Mouse (Mus musculus): ENCODE results near the gene Sh3bp1. TPM values are rescaled to one million over a fixed set of nuclear protein-coding genes. Genes with fewer than 3 reads are reported as not detected.
A peak's percentile ranks its signal among the peaks of the same experiment; 100 is the strongest.

Sh3bp1 gene
- polyA plus RNA-seq, 1 experiment from 2014 or later, result 2.7 TPM

GRCm38 (mm10) chr15:78892440-78892839 is 7.1 kb upstream of the Sh3bp1 start:
- Histone ChIP-seq H3K27me3 (ENCODE audit: control insufficient read depth, insufficient read depth, low read depth, low read length) (no peaks in the 10 kb centered on the region), H3K9me3 (replicated peaks; ENCODE audit: control insufficient read depth, low read length, poor library complexity, severe bottlenecking) (no peaks in the 10 kb centered on the region), H3K4me1 (ENCODE audit: control insufficient read depth, insufficient read depth, low read length) (no peaks in the 10 kb centered on the region), H3K4me3 (ENCODE audit: low read depth, low read length) (no peak overlapping the region), H3K9ac (ENCODE audit: low read depth, low read length) (no peak overlapping the region), H3K27ac (ENCODE audit: low read length) (no peak overlapping the region), H3K36me3 (ENCODE audit: control insufficient read depth, insufficient read depth, low read length) (peaks cover 22% of the 10 kb centered on the region), H3K4me2 (ENCODE audit: low read length) (no peak overlapping the region)
- WGBS, result 70% methylated on average over 7 of the region's 7 CpGs
- ATAC-seq, result no peak

DNA sequence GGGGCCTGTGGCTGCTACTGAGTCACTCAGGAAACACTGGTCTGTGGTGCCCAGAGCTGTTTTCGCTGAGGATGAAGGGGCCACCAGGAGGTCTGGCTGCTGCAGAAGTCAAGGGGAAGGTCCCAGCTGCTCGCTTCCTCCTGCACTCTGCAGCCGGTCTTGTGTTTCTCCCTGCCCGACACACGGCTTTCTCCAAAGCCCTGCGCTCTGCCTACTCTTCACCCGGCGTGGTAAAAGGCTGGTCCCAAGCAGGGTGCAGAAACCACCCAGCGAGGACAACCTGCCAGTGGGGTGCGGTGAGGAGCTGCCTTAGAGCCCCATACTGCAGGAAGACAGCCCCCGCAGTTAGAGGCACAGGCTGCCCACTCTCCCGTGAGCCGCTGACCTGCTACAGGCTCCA is 4.8 kb upstream of the Sh3bp1 start:
- H3K27ac ChIP-seq (ENCODE audit: low read length), result no peak overlapping the region
- peaks cover 8% of the 10 kb centered on the region for H3K27me3 ChIP-seq (ENCODE audit: control insufficient read depth, insufficient read depth, low read depth, low read length)
- H3K9me3 ChIP-seq (replicated peaks; ENCODE audit: control insufficient read depth, low read length, poor library complexity, severe bottlenecking), result no peaks in the 10 kb centered on the region
- no peak overlapping the region for H3K4me3 ChIP-seq (ENCODE audit: low read depth, low read length)
- no peak overlapping the region for H3K4me2 ChIP-seq (ENCODE audit: low read length)
- peaks cover 16% of the 10 kb centered on the region for H3K36me3 ChIP-seq (ENCODE audit: control insufficient read depth, insufficient read depth, low read length)
- H3K9ac ChIP-seq (ENCODE audit: low read depth, low read length), result no peak overlapping the region
- H3K4me1 ChIP-seq (ENCODE audit: control insufficient read depth, insufficient read depth, low read length), result peaks cover 5% of the 10 kb centered on the region
- WGBS, result 74% methylated on average over 13 of the region's 13 CpGs
- no peak for ATAC-seq

- 95% methylated on average over 2 of the region's 2 CpGs for WGBS
Measured at GRCm38 (mm10) chr15:78895741-78896140, 3.8 kb upstream of the Sh3bp1 start.

DNA sequence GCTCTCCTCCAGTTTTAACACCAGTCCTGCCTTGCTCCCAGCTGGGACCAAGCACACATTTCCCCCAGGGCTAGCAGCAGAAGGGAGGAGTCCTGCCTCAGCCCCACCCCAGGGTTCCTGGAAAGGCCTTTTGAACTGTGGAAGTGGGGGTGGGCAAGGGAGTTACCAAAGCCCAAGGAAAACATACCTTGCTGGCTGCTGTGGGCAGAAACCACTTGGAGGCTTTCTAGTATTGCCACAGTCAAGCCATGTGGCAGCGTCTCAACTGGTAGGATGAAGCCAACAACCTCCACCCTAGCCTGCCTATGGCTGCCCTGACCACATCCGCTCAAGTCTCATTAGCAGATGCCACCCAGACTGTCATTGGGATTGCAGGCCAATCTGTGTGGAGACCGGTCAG is 3.4 kb upstream of the Sh3bp1 start:
- 74% methylated on average over 3 of the region's 3 CpGs for WGBS
- Histone ChIP-seq H3K4me3 (ENCODE audit: low read depth, low read length) (no peak overlapping the region), H3K36me3 (ENCODE audit: control insufficient read depth, insufficient read depth, low read length) (peaks cover 15% of the 10 kb centered on the region), H3K9me3 (replicated peaks; ENCODE audit: control insufficient read depth, low read length, poor library complexity, severe bottlenecking) (no peaks in the 10 kb centered on the region), H3K4me2 (ENCODE audit: low read length) (no peak overlapping the region), H3K27me3 (ENCODE audit: control insufficient read depth, insufficient read depth, low read depth, low read length) (peaks cover 10% of the 10 kb centered on the region), H3K4me1 (ENCODE audit: control insufficient read depth, insufficient read depth, low read length) (peaks cover 10% of the 10 kb centered on the region), H3K9ac (ENCODE audit: low read depth, low read length) (no peak overlapping the region), H3K27ac (ENCODE audit: low read length) (no peak overlapping the region)
- ATAC-seq, result no peak

More at GRCm38 (mm10) chr15:78895741-78896140, 3.8 kb upstream of the Sh3bp1 start:
- Histone ChIP-seq H3K36me3 (ENCODE audit: control insufficient read depth, insufficient read depth, low read length) (peaks cover 15% of the 10 kb centered on the region), H3K9me3 (replicated peaks; ENCODE audit: control insufficient read depth, low read length, poor library complexity, severe bottlenecking) (no peaks in the 10 kb centered on the region), H3K4me1 (ENCODE audit: control insufficient read depth, insufficient read depth, low read length) (peaks cover 10% of the 10 kb centered on the region), H3K9ac (ENCODE audit: low read depth, low read length) (no peak overlapping the region), H3K4me3 (ENCODE audit: low read depth, low read length) (no peak overlapping the region), H3K27me3 (ENCODE audit: control insufficient read depth, insufficient read depth, low read depth, low read length) (peaks cover 10% of the 10 kb centered on the region), H3K27ac (ENCODE audit: low read length) (no peak overlapping the region), H3K4me2 (ENCODE audit: low read length) (no peak overlapping the region)
- ATAC-seq, result no peak

GRCm38 (mm10) chr15:78897488-78897887 is 2.1 kb upstream of the Sh3bp1 start:
- no peak overlapping the region for H3K4me2 ChIP-seq (ENCODE audit: low read length)
- ATAC-seq, result no peak
- peaks cover 10% of the 10 kb centered on the region for H3K27me3 ChIP-seq (ENCODE audit: control insufficient read depth, insufficient read depth, low read depth, low read length)
- peaks cover 3% of the 10 kb centered on the region; the same call in 1 of the 2 replicates for H3K36me3 ChIP-seq (ENCODE audit: control insufficient read depth, insufficient read depth, low read length)
- H3K9me3 ChIP-seq (replicated peaks; ENCODE audit: control insufficient read depth, low read length, poor library complexity, severe bottlenecking), result no peaks in the 10 kb centered on the region
- no peak overlapping the region for H3K9ac ChIP-seq (ENCODE audit: low read depth, low read length)
- H3K27ac ChIP-seq (ENCODE audit: low read length), result no peak overlapping the region
- 83% methylated on average over 4 of the region's 4 CpGs for WGBS
- no peak overlapping the region for H3K4me3 ChIP-seq (ENCODE audit: low read depth, low read length)
- peaks cover 13% of the 10 kb centered on the region for H3K4me1 ChIP-seq (ENCODE audit: control insufficient read depth, insufficient read depth, low read length)

DNA sequence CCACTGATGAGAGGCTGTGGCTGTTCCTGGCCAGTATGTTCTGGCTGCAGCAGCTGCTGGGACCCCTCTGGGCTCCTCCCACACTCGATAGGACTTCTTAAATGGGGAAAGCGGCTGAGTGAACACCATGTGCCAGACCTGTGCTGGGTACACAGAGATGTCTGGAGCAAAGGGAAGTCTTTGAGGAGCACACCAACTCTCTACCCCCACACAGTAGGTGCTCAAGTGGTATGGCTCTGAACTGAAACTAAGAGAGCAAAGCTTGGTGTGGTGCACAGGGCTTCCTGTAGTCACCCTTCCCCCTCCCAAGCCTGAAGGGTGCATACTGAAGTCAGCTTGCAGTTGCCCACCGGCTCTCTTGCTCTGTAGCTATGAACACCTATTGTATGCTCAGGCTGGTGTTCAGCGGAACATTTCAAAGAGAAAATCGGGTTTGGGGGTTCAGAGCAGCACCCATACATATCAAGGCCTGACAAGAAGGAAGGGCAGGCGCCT is 1.0 kb upstream of the Sh3bp1 start:
- no peak for ATAC-seq
- WGBS, result 53% methylated on average over 6 of the region's 6 CpGs
- no peak overlapping the region for H3K27ac ChIP-seq (ENCODE audit: low read length)
- peaks cover 10% of the 10 kb centered on the region for H3K27me3 ChIP-seq (ENCODE audit: control insufficient read depth, insufficient read depth, low read depth, low read length)
- H3K4me1 ChIP-seq (ENCODE audit: control insufficient read depth, insufficient read depth, low read length), result peaks cover 13% of the 10 kb centered on the region
- H3K9ac ChIP-seq (ENCODE audit: low read depth, low read length), result no peak overlapping the region
- H3K36me3 ChIP-seq (ENCODE audit: control insufficient read depth, insufficient read depth, low read length), result 0 out of 2 replicates have a peak, but pooled peaks cover 2% of the 10 kb centered on the region
- H3K9me3 ChIP-seq (replicated peaks; ENCODE audit: control insufficient read depth, low read length, poor library complexity, severe bottlenecking), result no peaks in the 10 kb centered on the region
- no peak overlapping the region for H3K4me2 ChIP-seq (ENCODE audit: low read length)
- no peak overlapping the region for H3K4me3 ChIP-seq (ENCODE audit: low read depth, low read length)

DNA sequence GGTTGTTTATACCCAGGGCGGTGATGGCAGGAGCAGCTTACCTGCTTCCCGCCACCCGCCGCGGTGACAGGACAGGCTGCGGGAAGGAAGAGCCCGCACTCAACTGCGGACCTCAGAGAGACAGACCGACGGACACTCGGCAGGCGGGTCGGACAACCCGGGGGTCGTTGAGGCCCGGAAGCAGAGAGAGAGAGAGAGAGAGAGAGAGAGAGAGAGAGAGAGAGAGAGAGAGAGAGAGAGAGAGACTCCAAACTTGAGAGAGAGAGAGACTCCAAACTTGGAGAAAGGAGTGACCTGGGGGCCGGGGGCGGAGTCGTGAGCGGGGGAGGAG is 194 bp upstream of the Sh3bp1 start, which contains the start of gene Gm49510:
Gene Gm49510 (plus strand): TSS at position 259 of the 331 bp plus-strand sequence.
- no peaks in the 10 kb centered on the region for H3K9me3 ChIP-seq (replicated peaks; ENCODE audit: control insufficient read depth, low read length, poor library complexity, severe bottlenecking)
- H3K36me3 ChIP-seq (ENCODE audit: control insufficient read depth, insufficient read depth, low read length), result 0 out of 2 replicates have a peak, but pooled peaks cover 2% of the 10 kb centered on the region
- peak within 1 kb of the TSS; percentile 68 for H3K9ac ChIP-seq (ENCODE audit: low read depth, low read length)
- H3K4me3 ChIP-seq (ENCODE audit: low read depth, low read length), result peak within 1 kb of the TSS; percentile 53
- no peak for ATAC-seq
- peaks cover 13% of the 10 kb centered on the region for H3K4me1 ChIP-seq (ENCODE audit: control insufficient read depth, insufficient read depth, low read length)
- peaks cover 10% of the 10 kb centered on the region for H3K27me3 ChIP-seq (ENCODE audit: control insufficient read depth, insufficient read depth, low read depth, low read length)
- 7% methylated on average over 15 of the region's 20 CpGs for WGBS
- H3K4me2 ChIP-seq (ENCODE audit: low read length), result peak within 1 kb of the TSS; percentile 96
- H3K27ac ChIP-seq (ENCODE audit: low read length), result no peak within 1 kb of the TSS; the same call in 1 of the 2 replicates

DNA sequence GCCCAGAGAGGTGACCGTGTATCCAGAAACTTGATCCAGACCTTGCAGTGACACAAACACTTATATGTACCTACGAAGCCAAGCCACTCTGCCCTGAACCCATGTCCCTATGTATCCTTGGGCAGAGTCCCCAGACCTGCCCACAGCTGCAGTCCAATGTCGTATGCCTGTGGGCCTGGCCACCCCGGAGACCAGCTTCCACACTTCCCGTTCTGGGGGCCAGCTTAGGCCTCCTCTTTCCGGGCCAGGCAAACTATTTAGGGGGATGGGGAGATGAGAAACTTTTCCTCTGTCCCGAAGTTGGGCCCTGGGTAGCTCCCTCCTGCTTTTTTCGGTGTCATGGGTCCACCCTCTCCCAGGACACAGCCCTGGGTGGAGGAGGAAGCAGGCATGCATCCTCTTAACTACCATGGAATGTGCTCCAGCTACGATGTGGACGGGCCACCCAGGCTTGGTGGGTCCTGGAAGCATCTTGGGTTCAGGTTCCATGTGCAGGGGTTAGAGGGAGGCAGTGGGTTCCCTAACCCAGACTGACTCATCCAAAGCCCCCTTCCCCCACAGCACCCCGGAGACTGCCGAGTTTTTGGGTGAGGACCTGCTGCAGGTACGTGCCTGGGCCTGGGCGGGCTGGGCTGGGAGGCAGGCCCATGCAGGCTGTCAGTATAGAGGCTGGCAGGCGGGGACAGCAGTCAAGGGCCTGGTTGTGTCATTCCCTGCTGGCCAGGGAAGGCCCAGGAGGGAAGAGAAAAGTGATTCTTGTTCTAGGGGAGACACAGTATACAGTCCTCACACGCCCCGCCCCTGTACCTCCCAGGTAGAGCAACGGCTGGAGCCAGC is 1.2 kb downstream of the Sh3bp1 start:
- 26% methylated on average over 18 of the region's 18 CpGs for WGBS

DNA sequence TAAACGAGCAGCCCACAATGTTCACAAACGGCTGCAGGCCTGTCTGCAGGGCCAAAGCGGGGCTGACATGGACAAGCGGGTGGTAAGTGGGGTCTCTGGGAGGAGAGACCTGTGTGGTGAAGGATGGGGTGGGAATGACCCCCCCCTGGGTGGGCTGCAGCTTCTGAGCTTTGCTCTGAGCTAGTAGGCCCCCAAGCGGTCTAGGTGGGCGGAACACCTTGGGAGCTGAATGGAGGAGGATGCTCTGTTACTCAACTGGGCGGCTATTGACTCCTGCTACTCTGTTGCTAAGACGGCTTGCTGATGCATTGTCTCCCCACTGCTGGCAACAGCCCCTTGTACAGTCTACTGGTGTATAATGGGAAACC is 1.8 kb downstream of the Sh3bp1 start:
- no peak for ATAC-seq
- H3K4me1 ChIP-seq (ENCODE audit: control insufficient read depth, insufficient read depth, low read length), result peaks cover 13% of the 10 kb centered on the region
- no peaks in the 10 kb centered on the region for H3K36me3 ChIP-seq (ENCODE audit: control insufficient read depth, insufficient read depth, low read length)
- no peak overlapping the region for H3K27ac ChIP-seq (ENCODE audit: low read length)
- no peaks in the 10 kb centered on the region for H3K9me3 ChIP-seq (replicated peaks; ENCODE audit: control insufficient read depth, low read length, poor library complexity, severe bottlenecking)
- no peak overlapping the region for H3K4me2 ChIP-seq (ENCODE audit: low read length)
- peaks cover 10% of the 10 kb centered on the region for H3K27me3 ChIP-seq (ENCODE audit: control insufficient read depth, insufficient read depth, low read depth, low read length)
- 42% methylated on average over 8 of the region's 8 CpGs for WGBS
- no peak overlapping the region for H3K4me3 ChIP-seq (ENCODE audit: low read depth, low read length)
- H3K9ac ChIP-seq (ENCODE audit: low read depth, low read length), result no peak overlapping the region

More for the DNA sequence above, 1.2 kb downstream of the Sh3bp1 start:
- no peak overlapping the region for H3K27ac ChIP-seq (ENCODE audit: low read length)
- H3K36me3 ChIP-seq (ENCODE audit: control insufficient read depth, insufficient read depth, low read length), result no peaks in the 10 kb centered on the region
- no peak overlapping the region for H3K9ac ChIP-seq (ENCODE audit: low read depth, low read length)
- peaks cover 13% of the 10 kb centered on the region for H3K4me1 ChIP-seq (ENCODE audit: control insufficient read depth, insufficient read depth, low read length)
- H3K27me3 ChIP-seq (ENCODE audit: control insufficient read depth, insufficient read depth, low read depth, low read length), result peaks cover 10% of the 10 kb centered on the region
- ATAC-seq, result no peak
- H3K9me3 ChIP-seq (replicated peaks; ENCODE audit: control insufficient read depth, low read length, poor library complexity, severe bottlenecking), result no peaks in the 10 kb centered on the region
- H3K4me2 ChIP-seq (ENCODE audit: low read length), result peak overlapping the region; percentile 96
- peak overlapping the region; percentile 53; the same call in 1 of the 2 replicates for H3K4me3 ChIP-seq (ENCODE audit: low read depth, low read length)
